In the genomic region with DNA sequence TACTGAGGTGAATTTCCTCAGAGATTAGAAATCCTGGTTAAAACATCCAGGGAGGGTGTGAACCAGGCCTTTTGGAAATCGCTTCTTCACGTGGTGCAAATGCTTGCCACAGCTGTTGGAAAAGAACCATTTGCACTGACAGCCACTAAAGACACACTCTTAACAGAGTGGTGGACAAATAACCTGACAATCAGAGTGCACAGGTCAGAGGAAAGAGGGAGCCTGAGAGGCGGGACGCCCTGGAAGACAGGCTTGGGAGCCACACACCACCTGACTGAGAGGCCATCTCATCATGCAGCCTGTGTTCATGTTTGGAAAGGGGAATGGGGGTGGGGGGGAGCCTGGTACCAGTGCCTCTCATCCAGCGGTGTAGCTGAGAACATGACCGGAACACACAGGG, we compare ENCODE assay signal across 12 mouse cellular contexts.
A peak's percentile ranks its signal among the peaks of the same experiment; 100 is the strongest.
DNase-seq lines count a peak whose midpoint lies in the region; ATAC-seq lines count a peak whose summit lies in the region.
"Had no signal": no experiment of that assay in that cellular context is flagged by ENCODE, and none has a peak within 500 bp of the region (broad histone marks: within the 10 kb centered on the region; RNA-seq: fewer than 3 reads in every experiment).

No protein-coding gene starts in this region.

- WGBS in heart, embryonic 13.5 days: 25% methylated on average over 6 of the region's 6 CpGs
- 32% methylated on average over 6 of the region's 6 CpGs for WGBS in limb, embryonic 12.5 days
- 20% methylated on average over 6 of the region's 6 CpGs for WGBS in limb, embryonic 10.5 days
- WGBS in intestine, embryonic 15.5 days: 37% methylated on average over 6 of the region's 6 CpGs

- no peak overlapping the region for H3K27ac ChIP-seq in heart, embryonic 13.5 days (replicated peaks)
- H3K27ac ChIP-seq in limb, embryonic 12.5 days: no peak overlapping the region
- no peak overlapping the region for H3K27ac ChIP-seq in limb, embryonic 10.5 days
- no peak overlapping the region for H3K27ac ChIP-seq in intestine, embryonic 15.5 days
- H3K27ac ChIP-seq: macrophage; neural tube, embryonic 15.5 days had no signal

- H3K4me2 ChIP-seq in heart, embryonic 13.5 days: peak overlapping the region; percentile 64
- H3K4me2 ChIP-seq in limb, embryonic 12.5 days: peak overlapping the region; percentile 40
- H3K4me2 ChIP-seq in intestine, embryonic 15.5 days (replicated peaks): peak overlapping the region; percentile 45

- H3K9ac ChIP-seq in heart, embryonic 13.5 days: no peak overlapping the region
- H3K9ac ChIP-seq in limb, embryonic 12.5 days (replicated peaks): no peak overlapping the region
- H3K9ac ChIP-seq in intestine, embryonic 15.5 days: no peak overlapping the region
- H3K9ac ChIP-seq: neural tube, embryonic 15.5 days had no signal

- H3K36me3 ChIP-seq in heart, embryonic 13.5 days: no peaks in the 10 kb centered on the region
- no peaks in the 10 kb centered on the region for H3K36me3 ChIP-seq in limb, embryonic 12.5 days
- no peaks in the 10 kb centered on the region for H3K36me3 ChIP-seq in limb, embryonic 10.5 days
- H3K36me3 ChIP-seq in intestine, embryonic 15.5 days: no peaks in the 10 kb centered on the region
- H3K36me3 ChIP-seq: G1E; neural tube, embryonic 15.5 days had no signal

- no peak for ATAC-seq in heart, embryonic 13.5 days (ENCODE audit: extremely low read depth, insufficient number of reproducible peaks, low FRiP score, low TSS enrichment)
- ATAC-seq in limb, embryonic 12.5 days (ENCODE audit: insufficient number of reproducible peaks, insufficient read depth, low FRiP score, low TSS enrichment, low read depth): 0 out of 2 replicates have a peak, but pooled peaks have one; percentile 56
- ATAC-seq in intestine, embryonic 15.5 days: 0 out of 2 replicates have a peak, but pooled peaks have one; percentile 41

- no peak overlapping the region for H3K4me3 ChIP-seq in heart, embryonic 13.5 days
- no peak overlapping the region for H3K4me3 ChIP-seq in limb, embryonic 12.5 days (replicated peaks)
- H3K4me3 ChIP-seq in limb, embryonic 10.5 days: no peak overlapping the region
- no peak overlapping the region for H3K4me3 ChIP-seq in intestine, embryonic 15.5 days (replicated peaks)
- H3K4me3 ChIP-seq: neural tube, embryonic 15.5 days had no signal

- H3K9me3 ChIP-seq in heart, embryonic 13.5 days: no peaks in the 10 kb centered on the region; the same call in 1 of the 2 replicates
- H3K9me3 ChIP-seq in limb, embryonic 12.5 days: no peaks in the 10 kb centered on the region
- no peaks in the 10 kb centered on the region for H3K9me3 ChIP-seq in limb, embryonic 10.5 days (replicated peaks)
- no peaks in the 10 kb centered on the region for H3K9me3 ChIP-seq in intestine, embryonic 15.5 days
- H3K9me3 ChIP-seq: G1E; neural tube, embryonic 15.5 days had no signal

- no peaks in the 10 kb centered on the region for H3K27me3 ChIP-seq in heart, embryonic 13.5 days (replicated peaks)
- H3K27me3 ChIP-seq in limb, embryonic 12.5 days: peaks cover 2% of the 10 kb centered on the region; the same call in 1 of the 2 replicates
- H3K27me3 ChIP-seq in limb, embryonic 10.5 days (ENCODE audit: low read depth, poor library complexity, severe bottlenecking): peaks cover 7% of the 10 kb centered on the region; the same call in 1 of the 2 replicates
- no peaks in the 10 kb centered on the region for H3K27me3 ChIP-seq in intestine, embryonic 15.5 days (replicated peaks)
- H3K27me3 ChIP-seq: neural tube, embryonic 15.5 days had no signal

- H3K4me1 ChIP-seq in heart, embryonic 13.5 days: peaks cover 16% of the 10 kb centered on the region
- H3K4me1 ChIP-seq in limb, embryonic 12.5 days (replicated peaks): peaks cover 14% of the 10 kb centered on the region; the same call in 1 of the 2 replicates
- H3K4me1 ChIP-seq in limb, embryonic 10.5 days: peaks cover 16% of the 10 kb centered on the region
- peaks cover 8% of the 10 kb centered on the region for H3K4me1 ChIP-seq in intestine, embryonic 15.5 days (replicated peaks)

- DNase-seq in heart, postnatal 4 days: no peak
- no peak for DNase-seq in limb, embryonic 10.5 days (ENCODE audit: low spot score)
- peak; percentile 15 for DNase-seq in R1 (ENCODE audit: low read depth, low spot score)
- DNase-seq in thymus, postnatal 4 days: no peak
- no peak for DNase-seq in adrenal gland, adult (ENCODE audit: inconsistent age in 2 of 2, low spot score in 1 of 2)
- DNase-seq: kidney, adult 11 months had no signal
